Mouse (Mus musculus): ENCODE measurements around the gene Vmn2r121.

DNA sequence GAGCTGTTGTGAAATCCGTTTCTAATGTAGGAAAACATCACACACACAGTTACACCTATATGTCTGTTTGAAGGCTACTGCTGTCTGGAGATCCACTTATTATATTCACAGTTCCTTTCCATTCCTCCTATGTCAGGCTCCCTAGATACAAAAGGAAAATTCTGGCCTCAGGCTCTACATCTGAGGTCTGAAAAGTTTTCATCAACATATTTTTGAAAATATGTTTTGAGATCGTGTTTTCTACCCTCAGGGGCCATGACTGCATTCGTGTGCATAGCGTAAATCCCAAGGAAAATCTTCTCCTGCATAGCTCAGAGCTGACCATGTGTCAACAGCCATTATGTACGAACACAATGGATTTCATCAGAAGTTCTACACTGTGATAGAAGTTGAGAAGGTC lies at the start of gene Vmn2r121:
- TF ChIP-seq GATA1 (IDR thresholded peaks at IDR 0.05; ENCODE audit: borderline replicate concordance, low read length), result no peak
- no peak for TF ChIP-seq FLI1 (IDR thresholded peaks at IDR 0.05; ENCODE audit: low read length)
